Mouse (Mus musculus): ENCODE data around the gene Gramd1c. TPM values are rescaled to one million over a fixed set of nuclear protein-coding genes. Genes with fewer than 3 reads are reported as not detected.
A peak's percentile ranks its signal among the peaks of the same experiment; 100 is the strongest.

Gene Gramd1c
- polyA plus RNA-seq, 1 experiment from 2014 or later, result 2.7 TPM

- H3K4me1 ChIP-seq (replicated peaks), result no peaks in the 10 kb centered on the region
- 67% methylated on average over 4 of the region's 4 CpGs for WGBS (ENCODE audit: insufficient replicate concordance)
- H3K27ac ChIP-seq, result no peak overlapping the region
- no peak overlapping the region for H3K4me2 ChIP-seq
- no peaks in the 10 kb centered on the region for H3K9me3 ChIP-seq (replicated peaks)
- DNase-seq (no peak), ATAC-seq (ENCODE audit: low read depth) (no peak)
- H3K9ac ChIP-seq, result no peak overlapping the region
- H3K36me3 ChIP-seq, result no peaks in the 10 kb centered on the region; the same call in 1 of the 2 replicates
- H3K27me3 ChIP-seq, result no peaks in the 10 kb centered on the region
- H3K4me3 ChIP-seq (replicated peaks), result no peak overlapping the region
Measured at GRCm38 (mm10) chr16:43958038-43958437, 105.1 kb downstream of the Gramd1c start.

GRCm38 (mm10) chr16:43954913-43955312 lies 108.2 kb downstream of the Gramd1c start:
- 50% methylated on average over 6 of the region's 6 CpGs for WGBS (ENCODE audit: insufficient replicate concordance)
- DNase-seq, result no peak
- ATAC-seq (ENCODE audit: low read depth), result no peak

GRCm38 (mm10) chr16:43951591-43951990 lies 111.6 kb downstream of the Gramd1c start:
- Histone ChIP-seq H3K36me3 (no peaks in the 10 kb centered on the region), H3K9ac (no peak overlapping the region), H3K4me2 (no peak overlapping the region), H3K27me3 (no peaks in the 10 kb centered on the region), H3K4me1 (replicated peaks) (no peaks in the 10 kb centered on the region), H3K27ac (no peak overlapping the region), H3K9me3 (replicated peaks) (no peaks in the 10 kb centered on the region), H3K4me3 (replicated peaks) (no peak overlapping the region)
- 29% methylated on average over 4 of the region's 4 CpGs for WGBS (ENCODE audit: insufficient replicate concordance)
- peak; percentile 26; the same call in 1 of the 2 replicates for ATAC-seq (ENCODE audit: low read depth)
- peak; percentile 6 for DNase-seq

More at GRCm38 (mm10) chr16:43954913-43955312, 108.2 kb downstream of the Gramd1c start:
- Histone ChIP-seq H3K27me3 (no peaks in the 10 kb centered on the region), H3K9me3 (replicated peaks) (no peaks in the 10 kb centered on the region), H3K4me1 (replicated peaks) (no peaks in the 10 kb centered on the region), H3K4me2 (no peak overlapping the region), H3K27ac (no peak overlapping the region), H3K36me3 (no peaks in the 10 kb centered on the region; the same call in 1 of the 2 replicates), H3K4me3 (replicated peaks) (no peak overlapping the region), H3K9ac (no peak overlapping the region)

GRCm38 (mm10) chr16:43945869-43946268 lies 117.3 kb downstream of the Gramd1c start:
- 54% methylated on average over 3 of the region's 3 CpGs for WGBS (ENCODE audit: insufficient replicate concordance)

GRCm38 (mm10) chr16:43945351-43945750 lies 117.8 kb downstream of the Gramd1c start:
- WGBS (ENCODE audit: insufficient replicate concordance), result 73% methylated on average over 3 of the region's 3 CpGs
- no peaks in the 10 kb centered on the region for H3K4me1 ChIP-seq (replicated peaks)
- no peaks in the 10 kb centered on the region for H3K9me3 ChIP-seq (replicated peaks)

More at GRCm38 (mm10) chr16:43945869-43946268, 117.3 kb downstream of the Gramd1c start:
- Histone ChIP-seq H3K9me3 (replicated peaks) (no peaks in the 10 kb centered on the region), H3K4me3 (replicated peaks) (no peak overlapping the region), H3K27ac (no peak overlapping the region), H3K4me1 (replicated peaks) (no peaks in the 10 kb centered on the region), H3K27me3 (no peaks in the 10 kb centered on the region), H3K4me2 (no peak overlapping the region), H3K36me3 (no peaks in the 10 kb centered on the region), H3K9ac (no peak overlapping the region)
- no peak for ATAC-seq (ENCODE audit: low read depth)
- no peak for DNase-seq

GRCm38 (mm10) chr16:43940846-43941245 lies 122.3 kb downstream of the Gramd1c start:
- Histone ChIP-seq H3K36me3 (no peaks in the 10 kb centered on the region), H3K4me2 (no peak overlapping the region), H3K9ac (no peak overlapping the region), H3K27ac (no peak overlapping the region), H3K9me3 (replicated peaks) (no peaks in the 10 kb centered on the region), H3K27me3 (no peaks in the 10 kb centered on the region), H3K4me1 (replicated peaks) (peaks cover 9% of the 10 kb centered on the region), H3K4me3 (replicated peaks) (no peak overlapping the region)
- DNase-seq (no peak), ATAC-seq (ENCODE audit: low read depth) (no peak)
- WGBS (ENCODE audit: insufficient replicate concordance), result 77% methylated on average over 4 of the region's 4 CpGs

More at GRCm38 (mm10) chr16:43945351-43945750, 117.8 kb downstream of the Gramd1c start:
- ATAC-seq (ENCODE audit: low read depth) (no peak), DNase-seq (no peak)
- no peak overlapping the region for H3K4me2 ChIP-seq
- H3K9ac ChIP-seq, result no peak overlapping the region
- H3K27me3 ChIP-seq, result no peaks in the 10 kb centered on the region
- no peak overlapping the region for H3K4me3 ChIP-seq (replicated peaks)
- H3K36me3 ChIP-seq, result no peaks in the 10 kb centered on the region
- H3K27ac ChIP-seq, result no peak overlapping the region

GRCm38 (mm10) chr16:43935892-43936291 lies 127.3 kb downstream of the Gramd1c start:
- 68% methylated on average over 3 of the region's 3 CpGs for WGBS (ENCODE audit: insufficient replicate concordance)
- Histone ChIP-seq H3K4me2 (no peak overlapping the region), H3K4me1 (replicated peaks) (peaks cover 9% of the 10 kb centered on the region), H3K4me3 (replicated peaks) (no peak overlapping the region), H3K27ac (no peak overlapping the region), H3K36me3 (no peaks in the 10 kb centered on the region), H3K9me3 (replicated peaks) (no peaks in the 10 kb centered on the region), H3K9ac (no peak overlapping the region), H3K27me3 (no peaks in the 10 kb centered on the region)
- DNase-seq, result no peak
- no peak for ATAC-seq (ENCODE audit: low read depth)

GRCm38 (mm10) chr16:43935367-43935766 lies 127.8 kb downstream of the Gramd1c start:
- Histone ChIP-seq H3K4me3 (replicated peaks) (no peak overlapping the region), H3K9me3 (replicated peaks) (no peaks in the 10 kb centered on the region), H3K27ac (no peak overlapping the region), H3K27me3 (no peaks in the 10 kb centered on the region), H3K4me2 (no peak overlapping the region), H3K36me3 (no peaks in the 10 kb centered on the region), H3K4me1 (replicated peaks) (peaks cover 9% of the 10 kb centered on the region), H3K9ac (no peak overlapping the region)
- WGBS (ENCODE audit: insufficient replicate concordance), result 86% methylated on average over 3 of the region's 3 CpGs
- ATAC-seq (ENCODE audit: low read depth) (no peak), DNase-seq (no peak)

- H3K27ac ChIP-seq, result no peak overlapping the region
- no peak for DNase-seq
Measured at GRCm38 (mm10) chr16:43934856-43935255, 128.3 kb downstream of the Gramd1c start.

GRCm38 (mm10) chr16:43933041-43933440 lies 130.1 kb downstream of the Gramd1c start:
- Histone ChIP-seq H3K4me2 (no peak overlapping the region), H3K27me3 (no peaks in the 10 kb centered on the region), H3K36me3 (no peaks in the 10 kb centered on the region), H3K27ac (no peak overlapping the region), H3K9ac (no peak overlapping the region), H3K4me1 (replicated peaks) (peaks cover 9% of the 10 kb centered on the region), H3K4me3 (replicated peaks) (no peak overlapping the region), H3K9me3 (replicated peaks) (no peaks in the 10 kb centered on the region)
- ATAC-seq (ENCODE audit: low read depth) (no peak), DNase-seq (no peak)
- 79% methylated on average over 6 of the region's 6 CpGs for WGBS (ENCODE audit: insufficient replicate concordance)

More at GRCm38 (mm10) chr16:43934856-43935255, 128.3 kb downstream of the Gramd1c start:
- H3K9ac ChIP-seq, result no peak overlapping the region
- H3K36me3 ChIP-seq, result no peaks in the 10 kb centered on the region
- WGBS (ENCODE audit: insufficient replicate concordance), result 74% methylated on average over 8 of the region's 8 CpGs
- peaks cover 9% of the 10 kb centered on the region for H3K4me1 ChIP-seq (replicated peaks)
- H3K9me3 ChIP-seq (replicated peaks), result no peaks in the 10 kb centered on the region
- H3K4me3 ChIP-seq (replicated peaks), result no peak overlapping the region
- no peaks in the 10 kb centered on the region for H3K27me3 ChIP-seq
- H3K4me2 ChIP-seq, result no peak overlapping the region
- ATAC-seq (ENCODE audit: low read depth), result no peak

GRCm38 (mm10) chr16:43932319-43932718 lies 130.8 kb downstream of the Gramd1c start:
- DNase-seq, result no peak
- Histone ChIP-seq H3K4me3 (replicated peaks) (no peak overlapping the region), H3K27me3 (no peaks in the 10 kb centered on the region), H3K4me2 (no peak overlapping the region), H3K4me1 (replicated peaks) (peaks cover 9% of the 10 kb centered on the region), H3K9me3 (replicated peaks) (no peaks in the 10 kb centered on the region), H3K27ac (no peak overlapping the region), H3K9ac (no peak overlapping the region), H3K36me3 (no peaks in the 10 kb centered on the region)
- ATAC-seq (ENCODE audit: low read depth), result no peak
- 65% methylated on average over 7 of the region's 7 CpGs for WGBS (ENCODE audit: insufficient replicate concordance)

GRCm38 (mm10) chr16:43931502-43931901 lies 131.6 kb downstream of the Gramd1c start:
- Histone ChIP-seq H3K9me3 (replicated peaks) (no peaks in the 10 kb centered on the region), H3K4me1 (replicated peaks) (peaks cover 4% of the 10 kb centered on the region), H3K4me2 (no peak overlapping the region), H3K36me3 (no peaks in the 10 kb centered on the region), H3K27me3 (no peaks in the 10 kb centered on the region), H3K27ac (no peak overlapping the region), H3K4me3 (replicated peaks) (no peak overlapping the region), H3K9ac (no peak overlapping the region)
- no peak for ATAC-seq (ENCODE audit: low read depth)
- DNase-seq, result no peak
- WGBS (ENCODE audit: insufficient replicate concordance), result 71% methylated on average over 3 of the region's 3 CpGs

Data from liver, embryonic 13.5 days (tissue).